Mouse (Mus musculus) kidney, embryonic 14.5 days (tissue): ENCODE measurements around the gene Nav2. TPM values are rescaled to one million over a fixed set of nuclear protein-coding genes. Genes with fewer than 3 reads are reported as not detected.

Source experiments
- ATAC-seq: fragments of 200-750 bp; cut with Nextera tagmentation; 2 replicates; pipeline ENCODE4 v1.8.0; 2017; ENCODE audit warnings: moderate number of reproducible peaks, mild to moderate bottlenecking, moderate TSS enrichment, moderate library complexity; ENCODE audit not compliant: low FRiP score, low TSS enrichment
- H3K27ac ChIP-seq: fragments of 300-500 bp; sonication (generic); 2 replicates; pipeline ENCODE4 v1.5.1; 2014; ENCODE audit warnings: low read depth, mild to moderate bottlenecking, low read length, moderate library complexity, mixed read lengths
- H3K27me3 ChIP-seq: fragments of 300-500 bp; sonication (generic); 2 replicates; pipeline ENCODE4 v1.6.1; 2014; ENCODE audit warnings: mild to moderate bottlenecking, low read length; ENCODE audit not compliant: control insufficient read depth, insufficient read depth
- H3K36me3 ChIP-seq: fragments of 300-500 bp; sonication (generic); 2 replicates; pipeline ENCODE4 v1.6.1; 2014; ENCODE audit warnings: low read length, mixed read lengths; ENCODE audit not compliant: control insufficient read depth, insufficient read depth
- H3K4me1 ChIP-seq: fragments of 300-500 bp; sonication (generic); 2 replicates; pipeline ENCODE4 v1.6.1; 2014; ENCODE audit warnings: low read length, mixed read lengths; ENCODE audit not compliant: control insufficient read depth, insufficient read depth
- H3K4me2 ChIP-seq: fragments of 300-500 bp; sonication (generic); replicated peaks from 2 replicates; pipeline ENCODE4 v1.6.1; 2014; ENCODE audit warnings: low read depth, mild to moderate bottlenecking, low read length
- H3K4me3 ChIP-seq: fragments of 300-500 bp; sonication (generic); 2 replicates; pipeline ENCODE4 v1.5.1; 2014; ENCODE audit warnings: mild to moderate bottlenecking, low read length
- H3K9ac ChIP-seq: fragments of 300-500 bp; sonication (generic); 2 replicates; pipeline ENCODE4 v1.6.1; 2014; ENCODE audit warnings: low read depth, mild to moderate bottlenecking, low read length, moderate library complexity
- H3K9me3 ChIP-seq: fragments of 300-500 bp; sonication (generic); 2 replicates; pipeline ENCODE4 v1.6.1; 2016; ENCODE audit warnings: low read length; ENCODE audit not compliant: control insufficient read depth
- WGBS: fragments of 180-500 bp; shearing (Covaris S2); extraction: QIAGEN DNeasy Blood & Tissue Kit; methylation state at CpG from one replicate; pipeline ENCODE4 v1.1.7; 2014; 5-methylcytosine and 5-hydroxymethylcytosine counted together
- polyA plus RNA-seq: library from polyadenylated mRNA; unstranded; fragments of >200 nt; fragmentation: Nextera tagmentation; extraction: Ambion mirVana; gene quantifications from 2 replicates; pipeline ENCODE4 v1.2.1, GENCODE M21; 2014

Nav2 gene
- polyA plus RNA-seq, 1 experiment from 2014 or later, result 49.2 TPM

DNA sequence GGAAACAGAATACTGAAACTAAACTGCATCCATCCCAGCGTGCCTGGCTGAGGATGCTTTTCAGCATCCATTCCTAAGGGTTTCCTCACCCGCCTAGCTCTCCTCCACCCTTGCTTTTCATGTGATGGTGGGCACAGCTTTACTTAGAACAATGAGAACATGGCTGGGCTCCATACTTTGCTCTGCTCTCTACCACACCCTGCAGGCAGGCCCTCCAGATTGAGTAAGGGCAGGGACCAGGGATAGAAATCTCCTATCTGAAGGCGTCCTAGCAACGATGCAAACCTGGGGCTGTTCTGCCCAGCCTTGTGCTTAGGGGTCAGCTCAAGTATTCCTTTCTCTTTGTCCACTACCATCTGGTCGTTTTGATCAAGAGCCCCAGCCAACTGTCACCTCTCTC lies 183.4 kb downstream of the Nav2 start:
- Histone ChIP-seq H3K27ac (no peak overlapping the region), H3K27me3 (peaks cover 2% of the 10 kb centered on the region; the same call in 1 of the 2 replicates), H3K9ac (no peak overlapping the region), H3K4me2 (no peak overlapping the region), H3K36me3 (no peaks in the 10 kb centered on the region), H3K9me3 (no peaks in the 10 kb centered on the region), H3K4me3 (no peak overlapping the region), H3K4me1 (peaks cover 5% of the 10 kb centered on the region; the same call in 1 of the 2 replicates)
- 59% methylated on average over 5 of the region's 5 CpGs for WGBS
- ATAC-seq, result no peak

DNA sequence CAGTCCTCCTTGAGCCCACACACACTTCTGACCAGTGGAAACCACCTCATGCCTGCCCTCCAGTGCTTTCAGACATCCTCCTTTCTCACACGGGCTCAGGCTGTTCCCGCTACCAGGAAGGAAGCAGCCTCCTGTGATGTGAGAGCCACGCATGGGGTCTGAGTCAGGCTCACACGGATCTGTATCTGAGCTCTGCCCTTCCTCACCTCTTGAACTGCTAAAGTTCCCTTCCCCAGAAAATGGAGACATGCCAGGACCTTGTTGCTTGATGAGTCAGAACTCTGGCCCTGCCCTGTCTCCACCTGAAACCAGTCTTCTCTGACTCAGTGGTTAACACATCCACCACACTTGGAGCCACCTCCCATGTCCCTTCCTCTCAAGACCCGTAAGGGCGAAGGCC lies 185.1 kb downstream of the Nav2 start:
- no peak for ATAC-seq
- no peak overlapping the region for H3K4me3 ChIP-seq
- H3K9me3 ChIP-seq, result no peaks in the 10 kb centered on the region
- H3K27me3 ChIP-seq, result peaks cover 2% of the 10 kb centered on the region; the same call in 1 of the 2 replicates
- no peak overlapping the region for H3K4me2 ChIP-seq
- H3K4me1 ChIP-seq, result peaks cover 1% of the 10 kb centered on the region; the same call in 1 of the 2 replicates
- 73% methylated on average over 6 of the region's 6 CpGs for WGBS
- no peaks in the 10 kb centered on the region for H3K36me3 ChIP-seq
- H3K27ac ChIP-seq, result no peak overlapping the region
- no peak overlapping the region for H3K9ac ChIP-seq

DNA sequence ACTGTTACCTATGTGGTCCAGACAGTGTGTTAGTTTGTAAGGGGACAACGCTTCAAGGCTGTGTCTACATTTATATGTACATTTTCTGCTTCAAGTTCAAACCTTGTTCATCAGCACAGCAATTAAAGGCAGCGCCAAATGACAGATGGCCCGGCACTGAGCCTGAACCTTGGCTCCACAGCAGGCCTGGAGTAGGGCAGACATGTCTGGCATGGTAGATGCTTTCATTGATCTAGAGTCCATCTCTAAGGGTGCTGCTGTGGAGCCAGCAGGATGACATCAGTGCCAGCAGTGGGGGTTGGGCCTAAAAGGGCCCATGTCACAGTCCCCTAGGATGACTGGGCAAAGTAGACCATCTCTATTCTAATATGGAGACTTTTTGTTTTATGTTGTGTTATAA lies 186.0 kb downstream of the Nav2 start:
- H3K9me3 ChIP-seq, result no peaks in the 10 kb centered on the region
- ATAC-seq, result peak; percentile 25; the same call in 1 of the 2 replicates
- 95% methylated on average over 3 of the region's 3 CpGs for WGBS

GRCm38 (mm10) chr7:49101291-49101690 lies 192.8 kb downstream of the Nav2 start:
- H3K9ac ChIP-seq, result no peak overlapping the region
- H3K27me3 ChIP-seq, result no peaks in the 10 kb centered on the region
- no peak for ATAC-seq
- H3K36me3 ChIP-seq, result no peaks in the 10 kb centered on the region
- no peaks in the 10 kb centered on the region for H3K4me1 ChIP-seq
- WGBS, result 85% methylated on average over 1 of the region's 1 CpGs
- H3K27ac ChIP-seq, result no peak overlapping the region
- H3K4me3 ChIP-seq, result no peak overlapping the region
- no peak overlapping the region for H3K4me2 ChIP-seq
- no peaks in the 10 kb centered on the region for H3K9me3 ChIP-seq

More for the DNA sequence above, 186.0 kb downstream of the Nav2 start:
- no peak overlapping the region for H3K9ac ChIP-seq
- no peak overlapping the region for H3K27ac ChIP-seq
- H3K36me3 ChIP-seq, result no peaks in the 10 kb centered on the region
- H3K4me3 ChIP-seq, result no peak overlapping the region
- no peak overlapping the region for H3K4me2 ChIP-seq
- H3K4me1 ChIP-seq, result no peaks in the 10 kb centered on the region; the same call in 1 of the 2 replicates
- peaks cover 2% of the 10 kb centered on the region; the same call in 1 of the 2 replicates for H3K27me3 ChIP-seq

DNA sequence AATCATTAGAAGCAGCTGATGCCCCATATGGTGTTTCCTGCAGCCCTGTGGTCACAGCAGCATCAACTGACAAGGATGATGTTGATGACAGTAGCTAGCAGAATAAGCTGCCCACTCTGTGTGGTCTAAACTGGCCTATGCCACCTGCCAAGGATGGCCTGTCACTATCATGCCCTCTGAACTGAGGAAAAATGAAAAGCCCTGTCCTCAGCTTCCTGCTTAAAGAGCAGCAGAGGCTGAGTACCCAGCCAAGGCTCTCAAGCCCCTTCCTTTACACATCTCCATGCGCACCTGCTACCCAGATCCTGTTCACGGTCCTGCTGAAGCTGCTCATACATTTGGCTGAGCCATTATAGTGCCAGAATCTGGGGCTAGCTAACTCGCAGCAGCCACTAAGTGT lies 193.7 kb downstream of the Nav2 start:
- 86% methylated on average over 3 of the region's 3 CpGs for WGBS
- no peak overlapping the region for H3K4me3 ChIP-seq

GRCm38 (mm10) chr7:49104376-49104775 lies 195.9 kb downstream of the Nav2 start:
- no peaks in the 10 kb centered on the region for H3K4me1 ChIP-seq
- H3K4me3 ChIP-seq, result no peak overlapping the region
- no peaks in the 10 kb centered on the region for H3K27me3 ChIP-seq
- no peak overlapping the region for H3K27ac ChIP-seq
- no peaks in the 10 kb centered on the region for H3K9me3 ChIP-seq
- H3K4me2 ChIP-seq, result no peak overlapping the region
- 71% methylated on average over 8 of the region's 8 CpGs for WGBS
- no peak for ATAC-seq
- no peaks in the 10 kb centered on the region for H3K36me3 ChIP-seq
- no peak overlapping the region for H3K9ac ChIP-seq

More for the DNA sequence above, 193.7 kb downstream of the Nav2 start:
- H3K4me2 ChIP-seq, result no peak overlapping the region
- H3K27ac ChIP-seq, result no peak overlapping the region
- H3K27me3 ChIP-seq, result no peaks in the 10 kb centered on the region
- no peaks in the 10 kb centered on the region for H3K36me3 ChIP-seq
- no peak overlapping the region for H3K9ac ChIP-seq
- no peaks in the 10 kb centered on the region for H3K4me1 ChIP-seq
- no peaks in the 10 kb centered on the region for H3K9me3 ChIP-seq
- ATAC-seq, result no peak

GRCm38 (mm10) chr7:49104793-49105192 lies 196.3 kb downstream of the Nav2 start:
- Histone ChIP-seq H3K9me3 (no peaks in the 10 kb centered on the region), H3K9ac (no peak overlapping the region), H3K27ac (no peak overlapping the region), H3K4me1 (no peaks in the 10 kb centered on the region), H3K36me3 (no peaks in the 10 kb centered on the region), H3K27me3 (no peaks in the 10 kb centered on the region), H3K4me3 (no peak overlapping the region), H3K4me2 (no peak overlapping the region)
- WGBS, result 92% methylated on average over 1 of the region's 1 CpGs
- ATAC-seq, result no peak

DNA sequence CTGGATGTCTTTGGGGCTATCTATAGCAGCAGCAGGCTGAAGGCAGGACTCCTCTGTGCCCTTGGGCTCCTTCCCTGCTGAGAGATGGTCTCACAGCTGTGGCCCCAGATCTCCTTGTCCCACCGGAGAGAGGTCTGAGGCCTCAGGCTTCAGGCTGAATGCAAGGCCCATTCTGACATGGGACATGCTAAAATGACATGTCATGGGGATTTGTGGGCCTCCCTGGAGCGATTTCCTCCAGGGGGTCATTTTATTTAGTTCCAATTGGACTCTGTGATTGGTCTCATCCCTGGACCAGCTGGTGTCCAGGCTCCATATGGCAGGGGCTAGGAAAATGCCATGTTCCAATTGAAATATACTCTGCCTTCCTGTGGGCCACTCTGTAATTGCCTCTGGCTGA lies 197.0 kb downstream of the Nav2 start:
- no peak overlapping the region for H3K27ac ChIP-seq
- H3K9ac ChIP-seq, result no peak overlapping the region
- no peaks in the 10 kb centered on the region for H3K4me1 ChIP-seq
- no peaks in the 10 kb centered on the region for H3K9me3 ChIP-seq
- no peaks in the 10 kb centered on the region for H3K27me3 ChIP-seq
- ATAC-seq, result no peak
- H3K36me3 ChIP-seq, result no peaks in the 10 kb centered on the region
- WGBS, result 93% methylated on average over 2 of the region's 2 CpGs
- H3K4me3 ChIP-seq, result no peak overlapping the region
- no peak overlapping the region for H3K4me2 ChIP-seq

- H3K27ac ChIP-seq, result no peak overlapping the region
- H3K4me3 ChIP-seq, result no peak overlapping the region
- H3K27me3 ChIP-seq, result no peaks in the 10 kb centered on the region
- no peak for ATAC-seq
- no peak overlapping the region for H3K9ac ChIP-seq
- H3K4me1 ChIP-seq, result no peaks in the 10 kb centered on the region
- H3K4me2 ChIP-seq, result no peak overlapping the region
- no peaks in the 10 kb centered on the region for H3K9me3 ChIP-seq
- no peaks in the 10 kb centered on the region for H3K36me3 ChIP-seq
- WGBS, result 89% methylated on average over 5 of the region's 5 CpGs
These were observed 199.6 kb downstream of the Nav2 start for GRCm38 (mm10) chr7:49108076-49108475.
